Mouse (Mus musculus) hindbrain, embryonic 14.5 days (tissue): ENCODE results near the gene Myrf. TPM values are rescaled to one million over a fixed set of nuclear protein-coding genes. Genes with fewer than 3 reads are reported as not detected.

Source experiments
- ATAC-seq: fragments of 200-750 bp; cut with Nextera tagmentation; 2 replicates; pipeline ENCODE4 v1.8.0; 2017; ENCODE audit warnings: moderate number of reproducible peaks, mild to moderate bottlenecking, moderate TSS enrichment, moderate library complexity; ENCODE audit not compliant: low FRiP score
- DNase-seq: peaks from one replicate; pipeline ENCODE4 v3.0.0-alpha.2; 2015; ENCODE audit warnings: low spot score
- H3K27ac ChIP-seq: fragments of 300-500 bp; sonication (generic); 2 replicates; pipeline ENCODE4 v1.5.1; 2014; ENCODE audit warnings: mild to moderate bottlenecking, moderate library complexity
- H3K27me3 ChIP-seq: fragments of 300-500 bp; sonication (generic); 2 replicates; pipeline ENCODE4 v1.6.1; 2014; ENCODE audit warnings: mild to moderate bottlenecking, low read length, mixed read lengths; ENCODE audit not compliant: control insufficient read depth, insufficient read depth
- H3K36me3 ChIP-seq: fragments of 300-500 bp; sonication (generic); replicated peaks from 2 replicates; pipeline ENCODE4 v1.6.1; 2014; ENCODE audit not compliant: control insufficient read depth, insufficient read depth
- H3K4me1 ChIP-seq: fragments of 300-500 bp; sonication (generic); replicated peaks from 2 replicates; pipeline ENCODE4 v1.6.1; 2014; ENCODE audit warnings: antibody characterized with exemption, low read length, mixed read lengths; ENCODE audit not compliant: control insufficient read depth, insufficient read depth
- H3K4me2 ChIP-seq: fragments of 300-500 bp; sonication (generic); replicated peaks from 2 replicates; pipeline ENCODE4 v1.6.1; 2014; ENCODE audit warnings: mild to moderate bottlenecking, moderate library complexity
- H3K4me3 ChIP-seq: fragments of 300-500 bp; sonication (generic); replicated peaks from 2 replicates; pipeline ENCODE4 v1.5.1; 2014; ENCODE audit warnings: mild to moderate bottlenecking, low read length
- H3K9ac ChIP-seq: fragments of 300-500 bp; sonication (generic); 2 replicates; pipeline ENCODE4 v1.6.1; 2014
- H3K9me3 ChIP-seq: fragments of 300-500 bp; sonication (generic); 2 replicates; pipeline ENCODE4 v1.6.1; 2016; ENCODE audit warnings: low read length; ENCODE audit not compliant: control insufficient read depth
- WGBS: fragments of 180-500 bp; shearing (Covaris S2); extraction: QIAGEN DNeasy Blood & Tissue Kit; methylation state at CpG from one replicate; pipeline ENCODE4 v1.1.7; 2014; 5-methylcytosine and 5-hydroxymethylcytosine counted together
- polyA plus RNA-seq: library from polyadenylated mRNA; unstranded; fragments of >200 nt; fragmentation: Nextera tagmentation; extraction: Ambion mirVana; gene quantifications from 2 replicates; pipeline ENCODE4 v1.2.1, GENCODE M21; 2014

Myrf gene
- polyA plus RNA-seq, 1 experiment from 2014 or later: 1.3 TPM

- Histone ChIP-seq H3K4me2 (no peak overlapping the region), H3K27ac (no peak overlapping the region), H3K36me3 (no peaks in the 10 kb centered on the region), H3K4me3 (no peak overlapping the region), H3K9me3 (no peaks in the 10 kb centered on the region), H3K9ac (no peak overlapping the region), H3K4me1 (0 out of 2 replicates have a peak, but pooled peaks cover 5% of the 10 kb centered on the region), H3K27me3 (peaks cover 20% of the 10 kb centered on the region)
- ATAC-seq: no peak
- no peak for DNase-seq
- 73% methylated on average over 3 of the region's 3 CpGs for WGBS
Observed at GRCm38 (mm10) chr19:10238477-10238876, 2.1 kb downstream of the Myrf start.

GRCm38 (mm10) chr19:10235784-10236565 is 4.6 kb downstream of the Myrf start:
- H3K4me3 ChIP-seq: no peak overlapping the region
- H3K4me1 ChIP-seq: no peaks in the 10 kb centered on the region
- no peaks in the 10 kb centered on the region for H3K36me3 ChIP-seq
- H3K27ac ChIP-seq: no peak overlapping the region
- H3K9me3 ChIP-seq: no peaks in the 10 kb centered on the region
- H3K27me3 ChIP-seq: peaks cover 27% of the 10 kb centered on the region
- no peak overlapping the region for H3K4me2 ChIP-seq
- DNase-seq (no peak), ATAC-seq (no peak)
- WGBS: 81% methylated on average over 9 of the region's 9 CpGs
- H3K9ac ChIP-seq: no peak overlapping the region

GRCm38 (mm10) chr19:10232327-10233017 is 8.1 kb downstream of the Myrf start:
- Histone ChIP-seq H3K4me3 (no peak overlapping the region), H3K27ac (no peak overlapping the region), H3K9ac (no peak overlapping the region), H3K4me1 (no peaks in the 10 kb centered on the region), H3K36me3 (no peaks in the 10 kb centered on the region), H3K4me2 (no peak overlapping the region), H3K9me3 (no peaks in the 10 kb centered on the region), H3K27me3 (peaks cover 7% of the 10 kb centered on the region)
- DNase-seq (no peak), ATAC-seq (no peak)
- 39% methylated on average over 9 of the region's 9 CpGs for WGBS

- H3K9ac ChIP-seq: no peak overlapping the region
- ATAC-seq: no peak
- H3K36me3 ChIP-seq: no peaks in the 10 kb centered on the region
- H3K4me2 ChIP-seq: no peak overlapping the region
- DNase-seq: no peak
- no peaks in the 10 kb centered on the region for H3K4me1 ChIP-seq
- 14% methylated on average over 5 of the region's 5 CpGs for WGBS
- no peaks in the 10 kb centered on the region for H3K9me3 ChIP-seq
- no peak overlapping the region for H3K4me3 ChIP-seq
- no peak overlapping the region for H3K27ac ChIP-seq
- peaks cover 7% of the 10 kb centered on the region for H3K27me3 ChIP-seq
Observed at GRCm38 (mm10) chr19:10231871-10232270, 8.7 kb downstream of the Myrf start.

GRCm38 (mm10) chr19:10231016-10231415 is 9.5 kb downstream of the Myrf start:
- Histone ChIP-seq H3K9me3 (no peaks in the 10 kb centered on the region), H3K27me3 (peaks cover 7% of the 10 kb centered on the region), H3K27ac (no peak overlapping the region), H3K9ac (no peak overlapping the region), H3K4me3 (no peak overlapping the region), H3K36me3 (no peaks in the 10 kb centered on the region), H3K4me1 (no peaks in the 10 kb centered on the region), H3K4me2 (no peak overlapping the region)
- WGBS: 18% methylated on average over 7 of the region's 7 CpGs
- no peak for ATAC-seq
- no peak for DNase-seq

GRCm38 (mm10) chr19:10225767-10226166 is 14.8 kb downstream of the Myrf start:
- Histone ChIP-seq H3K9ac (no peak overlapping the region), H3K4me2 (no peak overlapping the region), H3K9me3 (no peaks in the 10 kb centered on the region), H3K4me3 (no peak overlapping the region), H3K36me3 (no peaks in the 10 kb centered on the region), H3K4me1 (no peaks in the 10 kb centered on the region; the same call in 1 of the 2 replicates), H3K27ac (no peak overlapping the region), H3K27me3 (no peaks in the 10 kb centered on the region; the same call in 1 of the 2 replicates)
- WGBS: 87% methylated on average over 4 of the region's 4 CpGs
- DNase-seq (no peak), ATAC-seq (no peak)

GRCm38 (mm10) chr19:10224637-10225453 is 15.7 kb downstream of the Myrf start:
- Histone ChIP-seq H3K9me3 (no peaks in the 10 kb centered on the region), H3K27ac (no peak overlapping the region), H3K4me3 (no peak overlapping the region), H3K9ac (no peak overlapping the region), H3K27me3 (no peaks in the 10 kb centered on the region), H3K36me3 (no peaks in the 10 kb centered on the region), H3K4me2 (peak overlapping the region; percentile 12), H3K4me1 (no peaks in the 10 kb centered on the region; the same call in 1 of the 2 replicates)
- WGBS: 34% methylated on average over 26 of the region's 26 CpGs
- ATAC-seq: no peak
- no peak for DNase-seq

- WGBS: 73% methylated on average over 4 of the region's 4 CpGs
- H3K27me3 ChIP-seq: no peaks in the 10 kb centered on the region
- H3K9me3 ChIP-seq: no peaks in the 10 kb centered on the region
- DNase-seq (no peak), ATAC-seq (no peak)
- H3K9ac ChIP-seq: no peak overlapping the region
- H3K4me3 ChIP-seq: no peak overlapping the region
- H3K4me1 ChIP-seq: no peaks in the 10 kb centered on the region; the same call in 1 of the 2 replicates
- H3K27ac ChIP-seq: no peak overlapping the region
- H3K4me2 ChIP-seq: no peak overlapping the region
- H3K36me3 ChIP-seq: no peaks in the 10 kb centered on the region
Observed at GRCm38 (mm10) chr19:10223561-10223960, 17.0 kb downstream of the Myrf start.

GRCm38 (mm10) chr19:10222656-10223055 is 17.9 kb downstream of the Myrf start:
- no peaks in the 10 kb centered on the region for H3K9me3 ChIP-seq
- no peak for ATAC-seq
- no peak overlapping the region for H3K4me2 ChIP-seq
- no peak overlapping the region for H3K27ac ChIP-seq
- 47% methylated on average over 8 of the region's 8 CpGs for WGBS
- no peaks in the 10 kb centered on the region; the same call in 1 of the 2 replicates for H3K4me1 ChIP-seq
- no peak overlapping the region for H3K9ac ChIP-seq
- H3K4me3 ChIP-seq: no peak overlapping the region
- no peak for DNase-seq
- H3K36me3 ChIP-seq: no peaks in the 10 kb centered on the region
- H3K27me3 ChIP-seq: no peaks in the 10 kb centered on the region
